Mouse (Mus musculus) inflammation-experienced regulatory T-cells, adult 16 weeks (primary cell): Measurements from ENCODE around the gene Kng2. TPM values are rescaled to one million over a fixed set of nuclear protein-coding genes. Genes with fewer than 3 reads are reported as not detected.

ENCODE experiments used
- polyA plus RNA-seq: library from polyadenylated mRNA; unstranded; fragments of 100-300 nt; shearing (Covaris generic); gene quantifications from one replicate; pipeline ENCODE4 v1.2.1, GENCODE M21; 2017

Kng2 gene
- not detected for polyA plus RNA-seq

GRCm38 (mm10) chr16:23028966-23029600, at the start of gene Kng2:
TSS of gene Kng2 (minus strand) at chr16:23029482.

GRCm38 (mm10) chr16:23057668-23058447, 28.6 kb upstream of the Kng2 start, which contains the start of gene Kng1:
TSS of gene Kng1 (plus strand) at chr16:23057865.

GRCm38 (mm10) chr16:22950840-22951395, 78.4 kb downstream of the Kng2 start, which contains the start of gene Hrg:
TSS of gene Hrg (plus strand) at chr16:22951072.

Other genes with a start within 250 kb of the Kng2 start
- gene Crygs, start 217.9 kb downstream of the Kng2 start, polyA plus RNA-seq = not detected
- 30.0 TPM for gene Tbccd1, start 171.8 kb downstream of the Kng2 start, polyA plus RNA-seq
- 134 TPM for gene Dnajb11, start 171.6 kb downstream of the Kng2 start, polyA plus RNA-seq
- not detected for gene Ahsg, start 138.2 kb downstream of the Kng2 start, polyA plus RNA-seq
- not detected for gene Fetub, start 111.1 kb downstream of the Kng2 start, polyA plus RNA-seq
- not detected for gene Hrg, start 78.4 kb downstream of the Kng2 start, polyA plus RNA-seq
- gene Kng1, start 28.4 kb upstream of the Kng2 start, polyA plus RNA-seq = not detected
- 286 TPM for gene Eif4a2, start 78.0 kb upstream of the Kng2 start, polyA plus RNA-seq
- 30.8 TPM for gene Rfc4, start 98.3 kb upstream of the Kng2 start, polyA plus RNA-seq
- gene Adipoq, start 117.1 kb upstream of the Kng2 start, polyA plus RNA-seq = 1.1 TPM
- 128 TPM for gene St6gal1, start 195.3 kb upstream of the Kng2 start, polyA plus RNA-seq